ENCODE assay signal across 11 mouse cellular contexts in the genomic region with DNA sequence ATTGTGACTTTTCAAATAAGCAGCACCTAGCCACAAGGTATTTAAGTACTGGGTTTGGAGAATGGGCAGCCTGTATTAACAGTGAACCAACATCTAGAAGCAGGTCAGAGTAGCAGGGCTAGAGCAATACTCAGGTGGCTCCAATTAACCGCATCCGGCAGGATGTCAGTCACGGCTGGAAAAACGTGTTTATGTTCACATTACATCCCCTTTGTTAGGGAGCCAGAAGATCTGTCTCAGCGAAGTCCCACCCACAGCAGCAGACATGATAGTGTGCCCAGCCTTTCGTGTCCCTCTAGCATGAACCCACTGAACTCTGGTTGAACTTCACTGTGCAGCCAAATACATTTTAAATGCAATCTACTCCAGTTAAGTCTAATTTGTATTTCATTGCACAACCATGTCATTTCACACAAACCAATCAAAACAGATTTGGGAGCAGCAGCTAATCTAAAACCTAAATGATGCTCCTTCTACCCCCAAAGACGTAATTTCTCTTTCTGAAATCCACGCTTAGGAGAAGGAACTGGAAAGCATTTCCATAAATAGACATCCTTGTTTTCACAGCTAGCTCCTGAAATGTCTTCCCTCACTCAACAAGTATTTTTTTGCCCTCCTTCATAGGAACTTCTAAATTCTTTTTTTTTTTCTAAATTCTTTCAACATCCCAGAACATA.
A peak's percentile ranks its signal among the peaks of the same experiment; 100 is the strongest.
DNase-seq lines count a peak whose midpoint lies in the region; ATAC-seq lines count a peak whose summit lies in the region.
"Had no signal": no experiment of that assay in that cellular context is flagged by ENCODE, and none has a peak within 500 bp of the region (broad histone marks: within the 10 kb centered on the region; RNA-seq: fewer than 3 reads in every experiment).

No protein-coding gene starts in this region.

- H3K36me3 ChIP-seq in heart, embryonic 13.5 days: no peaks in the 10 kb centered on the region
- H3K36me3 ChIP-seq in neural tube, embryonic 15.5 days: no peaks in the 10 kb centered on the region
- H3K36me3 ChIP-seq in limb, embryonic 10.5 days: no peaks in the 10 kb centered on the region
- H3K36me3 ChIP-seq: heart, embryonic 15.5 days had no signal

- H3K9ac ChIP-seq in heart, embryonic 13.5 days: no peak overlapping the region
- H3K9ac ChIP-seq in neural tube, embryonic 15.5 days (replicated peaks): no peak overlapping the region
- H3K9ac ChIP-seq: heart, embryonic 15.5 days had no signal

- 35% methylated on average over 8 of the region's 8 CpGs for WGBS in heart, embryonic 13.5 days
- WGBS in neural tube, embryonic 15.5 days: 65% methylated on average over 8 of the region's 8 CpGs
- WGBS in limb, embryonic 10.5 days: 16% methylated on average over 8 of the region's 8 CpGs

- DNase-seq in heart, postnatal 36 days: no peak
- DNase-seq in neural tube, embryonic 10.5 days (ENCODE audit: extremely low spot score, low spot score): peak; percentile 33
- DNase-seq in limb, embryonic 10.5 days (ENCODE audit: low spot score): peak; percentile 84
- DNase-seq in frontal cortex, postnatal 36 days (ENCODE audit: low spot score in 2 of 2): no peak
- no peak for DNase-seq in right cerebral cortex, postnatal 25 days
- no peak for DNase-seq in left cerebral cortex, postnatal 10 days (ENCODE audit: extremely low spot score in 1 of 2, low spot score in 2 of 2)
- DNase-seq: kidney, adult 18-20 months; thymus, adult 2 months had no signal

- no peak overlapping the region for H3K4me3 ChIP-seq in heart, embryonic 13.5 days
- no peak overlapping the region for H3K4me3 ChIP-seq in neural tube, embryonic 15.5 days (replicated peaks)
- no peak overlapping the region for H3K4me3 ChIP-seq in limb, embryonic 10.5 days
- H3K4me3 ChIP-seq: heart, embryonic 15.5 days had no signal

- peaks cover 7% of the 10 kb centered on the region; the same call in 1 of the 2 replicates for H3K4me1 ChIP-seq in heart, embryonic 13.5 days
- no peaks in the 10 kb centered on the region for H3K4me1 ChIP-seq in neural tube, embryonic 15.5 days
- H3K4me1 ChIP-seq in limb, embryonic 10.5 days: peaks cover 18% of the 10 kb centered on the region

- no peaks in the 10 kb centered on the region for H3K27me3 ChIP-seq in heart, embryonic 13.5 days (replicated peaks)
- no peaks in the 10 kb centered on the region for H3K27me3 ChIP-seq in neural tube, embryonic 15.5 days (replicated peaks)
- no peaks in the 10 kb centered on the region for H3K27me3 ChIP-seq in limb, embryonic 10.5 days (ENCODE audit: low read depth, poor library complexity, severe bottlenecking)
- H3K27me3 ChIP-seq: heart, embryonic 15.5 days had no signal

- ATAC-seq in heart, embryonic 13.5 days (ENCODE audit: extremely low read depth, insufficient number of reproducible peaks, low FRiP score, low TSS enrichment): no peak
- no peak for ATAC-seq in neural tube, embryonic 15.5 days (ENCODE audit: low FRiP score)

- H3K4me2 ChIP-seq in heart, embryonic 13.5 days: peak overlapping the region; percentile 1
- no peak overlapping the region for H3K4me2 ChIP-seq in neural tube, embryonic 15.5 days
- H3K4me2 ChIP-seq: heart, embryonic 15.5 days had no signal

- intact Hi-C loops in heart, postnatal 36 days (cut with DNase I): no loop called here
- intact Hi-C loops in left cerebral cortex, postnatal 10 days (cut with DNase I): no loop called here

- H3K9me3 ChIP-seq in heart, embryonic 13.5 days: no peaks in the 10 kb centered on the region
- H3K9me3 ChIP-seq in neural tube, embryonic 15.5 days (replicated peaks): no peaks in the 10 kb centered on the region
- no peaks in the 10 kb centered on the region for H3K9me3 ChIP-seq in limb, embryonic 10.5 days (replicated peaks)
- H3K9me3 ChIP-seq: heart, embryonic 15.5 days had no signal

- peak overlapping the region; percentile 62 for H3K27ac ChIP-seq in heart, embryonic 13.5 days (replicated peaks)
- no peak overlapping the region for H3K27ac ChIP-seq in neural tube, embryonic 15.5 days (replicated peaks)
- H3K27ac ChIP-seq in limb, embryonic 10.5 days: peak overlapping the region; percentile 70
- H3K27ac ChIP-seq: heart, embryonic 15.5 days had no signal

Comparison
In these comparisons a context has a peak if more than half of its experiments do, and no peak if none do; other contexts are left out.
1. DNase-seq: peak in neural tube, embryonic 10.5 days (single experiment) and limb, embryonic 10.5 days (single experiment); none in heart, postnatal 36 days (0 of 2), frontal cortex, postnatal 36 days (0 of 2), right cerebral cortex, postnatal 25 days (single experiment) and left cerebral cortex, postnatal 10 days (0 of 2).